Mouse (Mus musculus): ENCODE measurements around the gene Tfr2.

- no peak for TF ChIP-seq TAL1 (IDR thresholded peaks at IDR 0.05; ENCODE audit: low read length)
- no peak for TF ChIP-seq GATA1 (IDR thresholded peaks at IDR 0.05; ENCODE audit: low read length)
These were observed 38.1 kb upstream of the Tfr2 start for GRCm38 (mm10) chr5:137531414-137532130.

Measured in erythroblast, embryonic 14.5 days (primary cell).